Mouse (Mus musculus): ENCODE results near the gene Coq10b.

DNA sequence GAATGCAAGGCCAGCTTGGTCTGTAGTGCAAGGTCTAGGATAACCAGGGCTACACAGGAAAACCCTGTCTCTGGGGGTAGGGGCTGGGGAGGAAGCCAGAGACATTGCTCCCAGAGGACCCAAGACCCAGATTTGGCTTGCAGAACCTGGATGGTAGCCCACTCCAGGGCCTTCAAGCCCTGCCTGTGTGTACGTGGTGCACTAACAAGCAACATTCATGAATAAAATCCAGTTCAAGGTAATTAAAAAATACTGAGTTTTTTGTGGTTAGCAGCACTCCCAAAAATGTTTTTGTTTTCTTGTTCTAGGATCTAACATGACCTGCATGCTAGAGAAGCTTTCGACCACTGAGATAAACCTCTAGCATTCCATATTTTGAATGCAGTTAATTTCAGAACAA is 39.5 kb downstream of the Coq10b start:
- TF ChIP-seq CTCF (IDR thresholded peaks at IDR 0.05; ENCODE audit: extremely low read depth, insufficient read length, insufficient replicate concordance, low read depth, low read length) (no peak), POLR2A (IDR thresholded peaks at IDR 0.05; ENCODE audit: low read depth, low read length) (no peak)
